Mouse (Mus musculus) spleen, adult 2 months (tissue): ENCODE measurements around the gene Lypla2. TPM values are rescaled to one million over a fixed set of nuclear protein-coding genes. Genes with fewer than 3 reads are reported as not detected.

Experiments used
- DNase-seq, 2 experiments: peaks; one replicate each; pipeline versions ENCODE4 v3.0.0 to v3.0.0-alpha.2; 2012 to 2021; ENCODE audit warnings: low spot score in 2 of 2, low read depth in 1 of 2
- H3K27ac ChIP-seq: fragments of 200-500 bp; 2 replicates; pipeline ENCODE4 v1.5.1; 2012; ENCODE audit warnings: low read length, inconsistent platforms; ENCODE audit not compliant: insufficient read depth
- H3K27me3 ChIP-seq: fragments of 200-500 bp; 2 replicates; pipeline ENCODE4 v1.6.1; 2012; ENCODE audit warnings: mild to moderate bottlenecking, moderate library complexity, low read length, inconsistent platforms; ENCODE audit not compliant: control insufficient read depth, insufficient read depth
- H3K36me3 ChIP-seq: fragments of 200-500 bp; 2 replicates; pipeline ENCODE4 v1.6.1; 2012; ENCODE audit warnings: mild to moderate bottlenecking, low read length, inconsistent platforms; ENCODE audit not compliant: control insufficient read depth, insufficient read depth
- H3K4me1 ChIP-seq: fragments of 200-500 bp; 2 replicates; pipeline ENCODE4 v1.6.1; 2011; ENCODE audit warnings: inconsistent platforms; ENCODE audit not compliant: control insufficient read depth, insufficient read depth, insufficient read length
- H3K4me3 ChIP-seq: fragments of 200-500 bp; 2 replicates; pipeline ENCODE4 v1.5.1; 2011; ENCODE audit warnings: mild to moderate bottlenecking, inconsistent platforms; ENCODE audit not compliant: insufficient read depth, insufficient read length; ENCODE audit errors: extremely low read depth
- CTCF ChIP-seq: fragments of 200-500 bp; IDR thresholded peaks from 2 replicates; pipeline ENCODE4 v1.5.1; 2011; ENCODE audit warnings: mild to moderate bottlenecking, inconsistent platforms; ENCODE audit not compliant: insufficient read depth, insufficient read length, insufficient replicate concordance; ENCODE audit errors: extremely low read depth
- POLR2A ChIP-seq: fragments of 200-500 bp; IDR thresholded peaks from 2 replicates; pipeline ENCODE4 v1.6.1; 2011; ENCODE audit warnings: low read depth, low read length, inconsistent platforms
- WGBS: fragments of 180-500 bp; shearing (Covaris S2); methylation state at CpG from one replicate; pipeline ENCODE4 v1.1.7; 2018; 5-methylcytosine and 5-hydroxymethylcytosine counted together
- polyA plus RNA-seq: library from polyadenylated mRNA; depleted of rRNA; stranded (reverse); fragments of >200 nt; gene quantifications from 2 replicates; pipeline ENCODE4 v1.2.3, GENCODE M21; 2012

Lypla2 gene
- polyA plus RNA-seq, 1 experiment: 115 TPM

DNA sequence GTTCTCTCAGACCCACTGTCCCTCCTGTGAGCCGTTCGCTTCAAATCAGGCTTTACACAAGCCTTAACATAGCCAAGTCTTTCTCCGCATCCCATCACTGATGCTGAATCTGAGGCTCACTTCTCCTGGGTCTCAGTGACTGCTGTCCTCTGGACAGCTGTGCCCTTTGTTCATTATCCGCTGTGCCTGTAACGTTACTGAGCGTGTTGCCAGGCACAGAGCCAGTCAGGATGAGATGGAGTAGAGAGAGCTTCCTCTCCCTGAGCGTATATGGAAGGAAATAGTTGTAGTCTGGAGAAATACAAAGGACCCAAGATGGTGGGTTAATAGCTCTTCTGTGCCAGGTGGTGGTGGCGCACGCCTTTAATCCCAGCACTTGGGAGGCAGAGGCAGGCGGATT, 23.0 kb downstream of the Lypla2 start:
- H3K4me3 ChIP-seq: no peak overlapping the region
- H3K27ac ChIP-seq: no peak overlapping the region
- 94% methylated on average over 10 of the region's 10 CpGs for WGBS
- H3K4me1 ChIP-seq: no peaks in the 10 kb centered on the region; the same call in 1 of the 2 replicates
- no peaks in the 10 kb centered on the region for H3K27me3 ChIP-seq
- H3K36me3 ChIP-seq: peaks cover 15% of the 10 kb centered on the region
- no peak for DNase-seq
- TF ChIP-seq POLR2A: no peak

DNA sequence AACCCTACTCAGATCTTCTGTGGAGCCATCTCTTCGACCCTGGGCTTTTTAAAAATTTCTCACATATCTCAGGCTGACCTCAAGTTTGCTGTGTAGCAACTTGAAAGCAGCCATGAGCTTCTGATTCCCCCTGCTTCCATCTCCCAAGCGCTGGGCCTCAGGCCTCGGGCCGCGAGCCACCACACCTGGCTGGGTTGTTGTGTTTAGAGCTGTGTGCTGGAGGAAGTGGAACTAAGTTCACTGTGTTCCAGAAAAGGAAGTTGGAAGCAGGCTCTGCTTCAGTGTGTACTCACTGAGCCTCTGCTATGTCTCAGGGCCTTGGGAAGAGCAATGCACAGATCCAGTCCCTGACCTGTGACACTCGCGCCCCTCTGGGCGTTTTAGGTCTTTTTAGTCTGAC, 24.3 kb downstream of the Lypla2 start:
- Histone ChIP-seq H3K27ac (no peak overlapping the region), H3K4me3 (no peak overlapping the region), H3K36me3 (peaks cover 8% of the 10 kb centered on the region), H3K4me1 (no peaks in the 10 kb centered on the region; the same call in 1 of the 2 replicates), H3K27me3 (no peaks in the 10 kb centered on the region)
- TF ChIP-seq POLR2A (no peak), CTCF (no peak)
- 57% methylated on average over 8 of the region's 8 CpGs for WGBS
- DNase-seq: no peak

- peaks cover 4% of the 10 kb centered on the region; the same call in 1 of the 2 replicates for H3K36me3 ChIP-seq
- under 1% methylated on average over 28 of the region's 28 CpGs for WGBS
- H3K4me3 ChIP-seq: peak overlapping the region; percentile 82
- no peak for DNase-seq
- H3K27ac ChIP-seq: peak overlapping the region; percentile 24; the same call in 1 of the 2 replicates
- TF ChIP-seq POLR2A: no peak
- no peak for TF ChIP-seq CTCF
- no peaks in the 10 kb centered on the region for H3K27me3 ChIP-seq
- no peaks in the 10 kb centered on the region; the same call in 1 of the 2 replicates for H3K4me1 ChIP-seq
Observed at GRCm38 (mm10) chr4:135946659-135947301, 25.6 kb downstream of the Lypla2 start.

- Histone ChIP-seq H3K4me3 (peak within 1 kb of the TSS; percentile 82), H3K27ac (peak within 1 kb of the TSS; percentile 24; the same call in 1 of the 2 replicates), H3K36me3 (peaks cover 2% of the 10 kb centered on the region; the same call in 1 of the 2 replicates), H3K4me1 (no peaks in the 10 kb centered on the region; the same call in 1 of the 2 replicates), H3K27me3 (no peaks in the 10 kb centered on the region)
- under 1% methylated on average over 23 of the region's 23 CpGs for WGBS
- DNase-seq: peak; percentile 72 to 95
- TF ChIP-seq CTCF (no peak), POLR2A (peak; percentile 81)
Observed at GRCm38 (mm10) chr4:135946278-135946658, 26.2 kb downstream of the Lypla2 start, which contains the start of gene Hmgcl. Gene Hmgcl (plus strand): TSS chr4:135946448.

DNA sequence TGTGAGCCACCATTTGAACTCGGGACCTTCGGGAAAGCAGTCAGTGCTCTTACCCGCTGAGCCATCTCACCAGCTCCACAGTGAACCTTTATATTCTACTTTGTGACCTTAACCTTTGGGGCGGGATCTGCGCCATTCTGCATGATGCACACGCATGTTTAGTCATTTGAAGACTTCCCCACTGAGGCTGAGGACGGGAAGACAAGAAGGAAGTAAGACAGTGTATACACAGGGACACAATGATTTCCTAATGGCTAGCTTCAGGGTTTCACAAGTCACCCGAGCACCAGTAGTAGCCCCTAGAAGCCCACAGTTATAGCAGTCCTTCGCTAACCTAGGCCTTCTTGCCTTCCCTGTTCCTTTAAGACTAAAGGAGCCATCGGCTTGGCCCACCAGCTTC, 26.7 kb downstream of the Lypla2 start:
- 0 out of 2 replicates have a peak overlapping the region, but pooled peaks have one; percentile 9 for H3K27ac ChIP-seq
- H3K4me1 ChIP-seq: no peaks in the 10 kb centered on the region; the same call in 1 of the 2 replicates
- peaks cover 2% of the 10 kb centered on the region; the same call in 1 of the 2 replicates for H3K36me3 ChIP-seq
- H3K27me3 ChIP-seq: no peaks in the 10 kb centered on the region
- no peak for DNase-seq
- no peak overlapping the region; the same call in 1 of the 2 replicates for H3K4me3 ChIP-seq
- TF ChIP-seq POLR2A (no peak), CTCF (no peak)
- 72% methylated on average over 10 of the region's 10 CpGs for WGBS

- no peaks in the 10 kb centered on the region for H3K4me1 ChIP-seq
- TF ChIP-seq CTCF: no peak
- no peak for TF ChIP-seq POLR2A
Observed at GRCm38 (mm10) chr4:135943389-135943788, 29.0 kb downstream of the Lypla2 start.

DNA sequence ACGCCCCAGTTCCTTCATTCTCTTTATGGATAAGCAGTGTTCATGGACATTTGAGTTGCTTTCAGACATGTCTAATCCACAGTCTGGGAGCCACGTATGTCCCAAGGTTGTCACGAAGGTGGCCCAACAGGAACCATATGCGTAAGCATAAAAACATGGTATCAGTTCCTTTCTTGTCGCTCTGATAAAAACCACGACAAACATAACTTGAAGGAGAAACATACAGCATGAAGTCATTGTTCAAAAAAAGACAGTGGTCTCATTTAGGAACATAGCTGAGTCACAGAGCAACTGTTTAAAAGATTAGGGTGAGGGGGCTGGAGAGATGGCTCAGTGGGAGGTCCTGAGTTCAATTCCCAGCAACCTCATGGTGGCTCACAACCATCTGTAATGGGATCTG, 30.2 kb downstream of the Lypla2 start:
- Histone ChIP-seq H3K4me3 (no peak overlapping the region), H3K36me3 (peaks cover 18% of the 10 kb centered on the region), H3K4me1 (no peaks in the 10 kb centered on the region), H3K27ac (no peak overlapping the region), H3K27me3 (no peaks in the 10 kb centered on the region)
- DNase-seq: no peak
- no peak for TF ChIP-seq CTCF
- no peak for TF ChIP-seq POLR2A
- WGBS: 50% methylated on average over 6 of the region's 6 CpGs

More at GRCm38 (mm10) chr4:135943389-135943788, 29.0 kb downstream of the Lypla2 start:
- Histone ChIP-seq H3K27ac (no peak overlapping the region), H3K4me3 (no peak overlapping the region), H3K27me3 (no peaks in the 10 kb centered on the region), H3K36me3 (peaks cover 11% of the 10 kb centered on the region)
- no peak for DNase-seq
- WGBS: 69% methylated on average over 4 of the region's 4 CpGs
